Mouse (Mus musculus): ENCODE results near the gene Gm9733.
"Not testable (repeated sequence)": the region's sequence is repeated elsewhere in the genome, so short reads cannot be mapped to it uniquely, and the experiment has no call there.

The Gm9733 gene

GRCm38 (mm10) chr3:15332063-15332462 lies at the start of gene Gm9733:
Gene Gm9733, minus strand, starts transcription at chr3:15332302.
- no peak for DNase-seq (ENCODE audit: low read depth, low spot score)

DNA sequence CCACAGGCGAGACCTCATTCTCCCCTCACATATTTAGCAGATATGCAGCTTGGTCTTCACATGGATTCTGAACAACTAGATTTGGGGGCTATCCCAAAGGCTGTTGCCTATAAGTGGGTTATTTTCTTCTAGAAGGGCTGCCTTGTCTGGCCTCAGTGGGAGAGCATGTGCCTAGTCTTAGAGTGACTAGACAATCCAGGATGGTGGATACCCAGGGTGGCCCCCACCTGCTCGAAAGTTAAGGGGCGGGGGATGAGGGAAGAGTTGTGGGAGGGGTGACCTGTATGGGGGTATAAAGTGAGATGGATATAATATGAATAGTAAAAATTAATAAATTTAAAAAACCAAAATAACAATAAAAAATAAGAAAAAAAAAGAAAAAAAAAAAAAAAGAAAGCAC lies 23.6 kb upstream of the Gm9733 start:
- not testable (repeated sequence) for DNase-seq (ENCODE audit: low read depth, low spot score)

DNA sequence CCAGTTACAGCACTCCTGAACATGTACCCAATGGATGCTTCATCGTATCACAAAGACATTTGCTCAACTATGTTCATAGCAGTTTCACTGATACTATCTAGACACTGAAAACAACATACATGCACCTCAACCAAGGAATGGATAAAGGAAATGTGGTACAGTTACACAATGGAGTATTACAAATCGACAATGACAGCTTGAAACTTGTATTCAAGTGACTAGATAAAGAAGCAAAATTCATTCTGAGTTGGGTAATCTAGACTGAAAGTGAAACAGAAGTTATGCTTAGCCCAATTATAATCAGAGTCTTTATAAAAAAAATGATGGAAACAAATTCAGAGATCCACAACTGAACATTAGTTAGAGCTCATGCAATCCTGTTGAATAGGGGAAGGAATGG lies 18.2 kb upstream of the Gm9733 start:
- DNase-seq (ENCODE audit: low read depth, low spot score): not testable (repeated sequence)

DNA sequence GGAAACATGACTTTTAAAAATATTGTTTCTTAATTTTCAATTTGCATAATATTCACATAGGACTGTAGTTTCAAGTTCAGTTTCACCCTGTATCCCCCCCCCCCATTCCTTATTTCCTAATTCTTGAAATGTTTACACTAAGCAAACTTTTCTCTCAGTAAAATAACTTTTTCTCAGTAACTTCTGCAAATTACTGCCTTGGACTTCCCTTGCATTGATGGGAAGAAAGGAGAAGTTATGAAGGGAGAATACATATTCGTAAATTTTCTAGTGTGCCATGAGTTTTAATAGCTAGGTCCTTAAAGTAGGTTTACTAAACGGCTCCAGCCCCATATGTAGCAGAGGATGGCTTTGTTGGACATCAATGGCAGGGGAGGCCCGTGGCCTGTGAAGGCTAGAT lies 13.5 kb upstream of the Gm9733 start:
- DNase-seq (ENCODE audit: low read depth, low spot score): not testable (repeated sequence)

- DNase-seq (ENCODE audit: low read depth, low spot score): no peak
These were observed 8.2 kb upstream of the Gm9733 start for GRCm38 (mm10) chr3:15340287-15340686.

- no peak for DNase-seq (ENCODE audit: low read depth, low spot score)
These were observed 2.1 kb upstream of the Gm9733 start for GRCm38 (mm10) chr3:15334182-15334581.

- no peak for DNase-seq (ENCODE audit: low read depth, low spot score)
These were observed 557 bp downstream of the Gm9733 start for GRCm38 (mm10) chr3:15331545-15331944.

GRCm38 (mm10) chr3:15329549-15329948 lies 2.6 kb downstream of the Gm9733 start:
- DNase-seq (ENCODE audit: low read depth, low spot score): no peak

DNA sequence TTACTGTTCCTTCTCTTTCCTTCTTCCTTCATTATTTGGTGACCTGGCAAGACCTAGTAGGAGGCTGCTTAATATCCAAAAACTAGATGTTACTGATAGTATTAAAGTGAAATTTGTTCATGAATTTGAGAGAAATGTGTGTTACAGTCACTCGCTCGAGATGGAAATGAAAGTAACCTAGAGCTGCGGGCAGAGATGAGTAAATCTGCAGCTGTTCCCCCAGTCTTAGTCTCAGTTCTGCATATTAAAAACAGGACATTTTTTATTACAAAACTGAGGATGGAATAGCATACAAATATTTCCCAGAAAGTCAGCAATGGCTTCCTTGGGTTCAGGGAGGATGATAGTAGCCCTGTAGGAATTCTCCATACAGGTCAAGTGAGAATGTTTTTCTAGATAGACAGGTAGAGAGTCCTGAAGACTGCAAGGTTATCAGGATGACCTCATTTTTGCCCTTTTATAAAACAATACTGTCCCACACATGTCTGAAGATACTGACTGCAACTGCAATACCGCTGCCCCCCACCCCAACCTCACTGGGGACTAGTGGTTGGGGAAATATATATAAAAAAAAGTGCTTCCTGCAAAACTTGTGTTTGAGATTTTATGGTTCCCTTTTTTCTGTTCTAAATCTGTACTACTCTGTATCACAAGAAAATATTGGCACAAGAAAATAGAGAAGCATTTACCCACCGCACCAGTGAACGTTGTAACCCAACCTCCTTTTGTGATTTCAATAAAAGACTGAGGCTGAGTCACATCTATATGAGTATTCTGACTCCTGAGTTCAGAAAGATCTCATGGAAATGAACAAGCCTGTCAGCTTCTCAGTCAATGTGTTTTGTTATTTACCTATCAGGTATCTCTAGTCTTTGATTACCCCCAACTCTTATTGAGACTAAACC lies 47.4 kb downstream of the Gm9733 start:
- DNase-seq (ENCODE audit: low read depth, low spot score): no peak

GRCm38 (mm10) chr3:15275899-15276526 lies 56.1 kb downstream of the Gm9733 start:
- DNase-seq (ENCODE audit: low read depth, low spot score): no peak

DNA sequence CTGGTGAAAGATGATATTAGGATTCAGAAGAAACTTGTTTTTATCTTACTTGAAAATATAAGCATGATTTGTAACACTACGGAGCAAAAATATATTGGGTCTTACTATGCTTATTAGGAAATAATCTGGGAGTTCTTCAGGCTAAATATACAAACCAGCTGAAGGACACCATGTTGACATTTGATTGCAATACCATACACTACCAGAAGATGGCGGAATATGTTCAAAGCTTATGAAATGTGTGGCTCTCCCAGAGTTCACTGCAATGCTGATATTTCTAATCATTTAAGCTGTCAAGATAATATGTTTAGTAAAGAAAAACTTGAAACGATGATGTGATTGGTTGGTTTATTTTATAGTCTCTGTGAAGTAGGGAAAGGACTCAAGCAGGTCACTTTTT lies 67.7 kb downstream of the Gm9733 start:
- DNase-seq (ENCODE audit: low read depth, low spot score): peak; percentile 84

- no peak for DNase-seq (ENCODE audit: low read depth, low spot score)
These were observed 76.4 kb downstream of the Gm9733 start for GRCm38 (mm10) chr3:15255726-15256125.

Data from 3T3-L1 (cell line).